Mouse (Mus musculus): ENCODE results near the gene Pias1. TPM values are rescaled to one million over a fixed set of nuclear protein-coding genes. Genes with fewer than 3 reads are reported as not detected.

Pias1 gene
- 2.0 TPM in 2 replicates for polyA plus RNA-seq (2012)

DNA sequence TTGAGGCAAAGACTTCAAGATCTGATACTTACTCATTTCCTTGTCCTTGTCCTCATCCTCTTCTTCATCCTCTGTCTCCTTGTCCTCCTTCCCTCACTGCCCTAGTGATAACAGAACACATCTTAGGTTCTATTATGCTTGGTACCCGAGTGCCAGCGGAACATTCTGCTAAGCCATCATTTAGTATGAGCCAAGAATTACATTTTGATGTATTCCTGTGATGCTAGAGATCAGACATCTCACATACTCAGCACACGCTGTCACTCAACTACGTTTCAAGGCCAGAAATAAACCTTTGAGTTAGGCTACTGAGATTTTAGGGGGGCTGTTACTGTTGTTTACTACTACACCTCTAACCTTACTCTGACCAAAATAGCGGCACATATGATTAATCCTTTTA lies at the start of gene Pias1:
Gene Pias1 (minus strand): TSS at position 101 of the 400 bp plus-strand sequence.

DNA sequence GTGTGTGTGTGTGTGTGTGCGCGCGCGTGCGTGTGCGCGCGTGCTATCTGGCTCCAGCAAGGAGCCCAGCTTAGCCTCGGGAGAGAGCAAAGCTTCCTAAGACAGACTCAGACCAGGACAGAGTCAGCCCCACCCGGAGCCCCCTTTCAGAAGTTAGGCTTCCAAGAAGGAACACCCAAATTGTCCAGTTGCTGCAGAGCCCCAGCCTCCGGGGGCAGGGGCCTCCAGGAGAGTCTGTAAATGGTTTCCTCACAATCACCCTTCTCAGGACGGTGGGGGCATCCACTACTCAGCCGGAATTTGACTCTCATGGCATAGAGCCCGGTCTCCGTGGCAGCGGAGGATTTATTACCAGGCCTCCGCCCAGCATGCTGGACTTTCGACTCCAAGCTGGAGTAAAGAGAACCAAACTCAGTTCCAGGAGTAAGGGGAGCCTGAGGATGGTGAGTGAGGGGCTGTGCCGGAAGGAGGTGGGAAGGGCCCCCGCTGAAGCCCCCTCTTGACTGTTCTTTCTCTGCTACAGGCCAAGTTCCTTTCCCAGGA lies 129.9 kb downstream of the Pias1 start, which contains the start of gene Calml4:
Gene Calml4 (plus strand): TSS at position 362 of the 543 bp plus-strand sequence.

DNA sequence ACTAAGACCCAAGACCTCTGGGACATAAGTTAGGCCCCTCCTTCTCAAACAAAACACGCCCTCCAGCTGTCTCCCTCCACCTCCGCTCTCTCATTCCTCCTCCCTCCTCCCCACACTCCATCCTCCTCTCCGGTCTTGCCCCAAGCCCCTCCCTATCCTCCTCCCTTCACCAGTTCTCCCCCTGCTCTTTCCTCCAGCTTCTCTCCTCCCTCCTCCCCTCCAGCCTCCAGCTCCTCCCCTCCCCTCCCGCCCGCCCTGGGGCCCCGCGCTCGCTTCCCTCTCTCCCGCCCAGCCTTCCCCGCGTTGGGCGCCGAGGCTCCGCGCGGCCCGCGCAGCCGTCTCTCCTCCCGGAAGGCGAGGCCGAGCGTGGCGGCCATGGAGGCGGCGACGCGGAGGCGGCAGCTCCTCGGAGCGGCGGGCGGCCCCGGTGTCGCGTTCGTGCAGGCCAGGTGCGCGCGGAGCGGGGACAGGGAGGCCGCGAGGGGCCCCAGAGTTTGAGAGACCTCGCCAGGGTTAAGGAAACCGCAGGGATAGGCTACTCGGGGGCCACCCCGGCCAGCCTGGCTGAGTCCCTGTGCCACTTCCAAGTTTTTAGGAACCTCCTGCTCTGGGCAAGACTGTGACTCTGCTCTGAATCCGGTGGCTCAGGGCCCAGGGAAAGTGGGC lies 149.1 kb downstream of the Pias1 start, which contains the start of gene Cln6:
Gene Cln6 (plus strand): TSS at position 280 of the 666 bp plus-strand sequence.

Other genes with a start within 250 kb of the Pias1 start
- gene Fem1b, start 176.0 kb downstream of the Pias1 start, polyA plus RNA-seq (2012): 6.2 and 7.1 TPM in 2 replicates
- gene Cln6, start 149.1 kb downstream of the Pias1 start, polyA plus RNA-seq (2012): 30.3 and 35.6 TPM in 2 replicates
- 1.1 and 1.6 TPM in 2 replicates for gene Calml4, start 129.8 kb downstream of the Pias1 start, polyA plus RNA-seq (2012)
- gene Skor1, start 161.0 kb upstream of the Pias1 start, polyA plus RNA-seq (2012): 0.06 and 0.34 TPM in 2 replicates

Data from megakaryocyte-erythroid progenitor cell, adult 5 weeks (primary cell).